Mouse (Mus musculus): ENCODE data around the gene Gsg1l2. TPM values are rescaled to one million over a fixed set of nuclear protein-coding genes. Genes with fewer than 3 reads are reported as not detected.

Gene Gsg1l2
- polyA plus RNA-seq, 1 experiment from 2014 or later, result 0.23 TPM

DNA sequence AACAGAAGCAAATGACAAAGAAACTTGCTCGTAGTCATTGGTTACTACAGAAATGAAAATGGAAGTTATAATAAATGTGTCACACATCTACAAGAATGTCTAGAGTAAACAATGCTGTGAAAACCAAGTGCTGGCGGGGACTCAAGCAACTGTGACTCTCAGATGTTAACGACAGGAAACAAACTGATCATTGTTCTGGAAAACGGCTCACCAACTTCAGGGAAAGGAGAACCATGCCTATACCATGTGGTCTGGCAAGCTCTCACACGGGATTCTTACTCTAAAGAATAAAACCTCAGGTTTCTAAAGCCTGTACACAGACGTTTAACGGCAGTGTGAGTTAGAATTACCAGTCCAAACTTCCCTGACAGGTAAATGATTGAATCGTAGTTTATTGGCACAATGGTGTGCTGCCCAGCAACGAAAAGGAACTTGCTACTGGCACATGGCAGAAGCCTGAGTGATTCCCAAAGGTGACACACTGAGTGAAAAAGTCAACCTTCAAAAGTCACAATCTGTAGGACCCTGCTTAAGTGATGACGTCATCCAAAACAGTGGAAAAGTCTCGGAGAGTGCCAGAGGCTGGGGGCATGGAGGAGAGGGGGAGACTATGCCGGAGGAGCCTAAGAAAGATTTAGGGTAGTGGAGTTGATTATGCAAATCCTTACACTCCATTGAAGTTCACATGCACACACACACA lies 54.1 kb downstream of the Gsg1l2 start:
- H3K9me3 ChIP-seq (ENCODE audit: control insufficient read depth), result no peaks in the 10 kb centered on the region
- TF ChIP-seq CTCF (IDR thresholded peaks at IDR 0.05; ENCODE audit: low read depth), result no peak
- WGBS, result 11% methylated on average over 12 of the region's 12 CpGs
- H3K27ac ChIP-seq (ENCODE audit: low read depth, low read length), result no peak overlapping the region
- peak; percentile 45; the same call in 1 of the 2 replicates for ATAC-seq
- H3K36me3 ChIP-seq (ENCODE audit: control insufficient read depth, insufficient read depth), result no peaks in the 10 kb centered on the region
- H3K4me1 ChIP-seq (replicated peaks; ENCODE audit: control insufficient read depth, insufficient read depth, low read length), result no peaks in the 10 kb centered on the region
- H3K4me2 ChIP-seq (replicated peaks; ENCODE audit: low read depth), result peak overlapping the region; percentile 37
- H3K4me3 ChIP-seq (ENCODE audit: low read depth, low read length), result no peak overlapping the region
- H3K9ac ChIP-seq (ENCODE audit: low read depth, low read length), result no peak overlapping the region
- H3K27me3 ChIP-seq (replicated peaks; ENCODE audit: control insufficient read depth, insufficient read depth, low read length), result no peaks in the 10 kb centered on the region

GRCm38 (mm10) chr11:67829530-67829929 lies 55.1 kb downstream of the Gsg1l2 start:
- no peaks in the 10 kb centered on the region for H3K4me1 ChIP-seq (replicated peaks; ENCODE audit: control insufficient read depth, insufficient read depth, low read length)
- no peaks in the 10 kb centered on the region for H3K36me3 ChIP-seq (ENCODE audit: control insufficient read depth, insufficient read depth)
- no peaks in the 10 kb centered on the region for H3K27me3 ChIP-seq (replicated peaks; ENCODE audit: control insufficient read depth, insufficient read depth, low read length)
- H3K27ac ChIP-seq (ENCODE audit: low read depth, low read length), result no peak overlapping the region
- WGBS, result 59% methylated on average over 6 of the region's 6 CpGs
- no peak overlapping the region for H3K9ac ChIP-seq (ENCODE audit: low read depth, low read length)
- no peak for ATAC-seq
- H3K9me3 ChIP-seq (ENCODE audit: control insufficient read depth), result no peaks in the 10 kb centered on the region
- H3K4me3 ChIP-seq (ENCODE audit: low read depth, low read length), result no peak overlapping the region
- no peak overlapping the region for H3K4me2 ChIP-seq (replicated peaks; ENCODE audit: low read depth)
- TF ChIP-seq CTCF (IDR thresholded peaks at IDR 0.05; ENCODE audit: low read depth), result no peak

- H3K27me3 ChIP-seq (replicated peaks; ENCODE audit: control insufficient read depth, insufficient read depth, low read length), result no peaks in the 10 kb centered on the region
- no peak for TF ChIP-seq CTCF (IDR thresholded peaks at IDR 0.05; ENCODE audit: low read depth)
- 66% methylated on average over 5 of the region's 5 CpGs for WGBS
- no peak for ATAC-seq
- no peaks in the 10 kb centered on the region for H3K9me3 ChIP-seq (ENCODE audit: control insufficient read depth)
- no peak overlapping the region for H3K4me3 ChIP-seq (ENCODE audit: low read depth, low read length)
- H3K4me1 ChIP-seq (replicated peaks; ENCODE audit: control insufficient read depth, insufficient read depth, low read length), result no peaks in the 10 kb centered on the region
- H3K9ac ChIP-seq (ENCODE audit: low read depth, low read length), result no peak overlapping the region
- no peak overlapping the region for H3K27ac ChIP-seq (ENCODE audit: low read depth, low read length)
- H3K36me3 ChIP-seq (ENCODE audit: control insufficient read depth, insufficient read depth), result no peaks in the 10 kb centered on the region
- no peak overlapping the region for H3K4me2 ChIP-seq (replicated peaks; ENCODE audit: low read depth)
Observed at GRCm38 (mm10) chr11:67831820-67832219, 57.4 kb downstream of the Gsg1l2 start.

DNA sequence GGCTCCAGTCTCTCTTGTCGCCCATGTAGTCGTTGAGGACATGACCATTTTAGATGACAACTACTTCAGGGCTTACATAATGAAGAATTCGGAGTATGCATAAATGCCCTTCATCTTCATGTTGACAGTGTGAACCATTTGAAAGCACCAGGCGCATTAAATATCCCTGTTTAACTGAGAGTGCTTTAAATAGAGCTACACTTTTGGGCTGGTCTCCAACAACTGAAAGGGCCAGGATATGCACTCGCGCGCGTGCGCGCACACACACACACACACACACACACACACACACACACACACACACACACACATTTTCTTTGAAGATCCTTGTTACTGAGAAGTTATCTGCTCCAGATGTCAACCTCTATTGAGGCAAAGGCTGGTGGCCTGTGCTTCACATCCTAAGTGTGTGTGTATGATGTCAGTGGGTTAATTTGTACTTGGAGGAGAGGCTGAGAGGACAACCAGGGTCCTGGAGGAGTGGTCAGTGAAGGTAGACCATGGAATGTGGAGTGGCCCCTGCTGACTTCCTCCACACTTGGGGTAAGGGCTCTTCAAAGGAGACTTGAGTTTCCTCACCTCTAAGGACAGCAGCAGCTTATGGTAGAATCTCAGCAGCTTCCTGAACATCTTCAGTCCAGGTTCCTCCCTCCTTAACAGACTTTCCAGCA lies 61.1 kb downstream of the Gsg1l2 start:
- no peak overlapping the region for H3K4me2 ChIP-seq (replicated peaks; ENCODE audit: low read depth)
- no peaks in the 10 kb centered on the region for H3K36me3 ChIP-seq (ENCODE audit: control insufficient read depth, insufficient read depth)
- no peak for ATAC-seq
- no peak for TF ChIP-seq CTCF (IDR thresholded peaks at IDR 0.05; ENCODE audit: low read depth)
- no peak overlapping the region for H3K4me3 ChIP-seq (ENCODE audit: low read depth, low read length)
- no peaks in the 10 kb centered on the region for H3K9me3 ChIP-seq (ENCODE audit: control insufficient read depth)
- H3K4me1 ChIP-seq (replicated peaks; ENCODE audit: control insufficient read depth, insufficient read depth, low read length), result no peaks in the 10 kb centered on the region
- WGBS, result 85% methylated on average over 10 of the region's 10 CpGs
- H3K9ac ChIP-seq (ENCODE audit: low read depth, low read length), result no peak overlapping the region
- no peak overlapping the region for H3K27ac ChIP-seq (ENCODE audit: low read depth, low read length)
- no peaks in the 10 kb centered on the region for H3K27me3 ChIP-seq (replicated peaks; ENCODE audit: control insufficient read depth, insufficient read depth, low read length)

Other genes with a start within 250 kb of the Gsg1l2 start
- gene Rcvrn, start 79.3 kb upstream of the Gsg1l2 start, polyA plus RNA-seq (2015; fragmentation: Nextera tagmentation; extraction: Ambion mirVana), result not detected in 2 replicates
- gene Glp2r, start 3.5 kb upstream of the Gsg1l2 start, polyA plus RNA-seq (2015; fragmentation: Nextera tagmentation; extraction: Ambion mirVana), result 2.8 and 2.9 TPM in 2 replicates
- not detected in 2 replicates for gene Dhrs7c, start 23.6 kb downstream of the Gsg1l2 start, polyA plus RNA-seq (2015; fragmentation: Nextera tagmentation; extraction: Ambion mirVana)
- 4.0 TPM in 2 replicates for gene Usp43, start 147.5 kb downstream of the Gsg1l2 start, polyA plus RNA-seq (2015; fragmentation: Nextera tagmentation; extraction: Ambion mirVana)
- gene Cfap52, start 191.0 kb downstream of the Gsg1l2 start, polyA plus RNA-seq (2015; fragmentation: Nextera tagmentation; extraction: Ambion mirVana), result 0.97 and 1.4 TPM in 2 replicates
- gene Stx8, start 191.6 kb downstream of the Gsg1l2 start, polyA plus RNA-seq (2015; fragmentation: Nextera tagmentation; extraction: Ambion mirVana), result 79.1 and 82.0 TPM in 2 replicates